Mouse (Mus musculus) heart, adult 10 weeks (tissue): ENCODE data around the gene Vmn2r69. TPM values are rescaled to one million over a fixed set of nuclear protein-coding genes. Genes with fewer than 3 reads are reported as not detected.

Experiments
- polyA plus RNA-seq: library from polyadenylated mRNA; stranded (reverse); fragments of 350-450 nt; fragmentation: Illumina TruSeq; extraction: RNeasy Lipid Tissue Mini Kit (QIAGEN cat#74804); gene quantifications from one replicate; pipeline ENCODE4 v1.2.3, GENCODE M21; 2014; ENCODE audit warnings: low read depth, low replicate concordance

Vmn2r69 gene
- not detected for polyA plus RNA-seq

DNA sequence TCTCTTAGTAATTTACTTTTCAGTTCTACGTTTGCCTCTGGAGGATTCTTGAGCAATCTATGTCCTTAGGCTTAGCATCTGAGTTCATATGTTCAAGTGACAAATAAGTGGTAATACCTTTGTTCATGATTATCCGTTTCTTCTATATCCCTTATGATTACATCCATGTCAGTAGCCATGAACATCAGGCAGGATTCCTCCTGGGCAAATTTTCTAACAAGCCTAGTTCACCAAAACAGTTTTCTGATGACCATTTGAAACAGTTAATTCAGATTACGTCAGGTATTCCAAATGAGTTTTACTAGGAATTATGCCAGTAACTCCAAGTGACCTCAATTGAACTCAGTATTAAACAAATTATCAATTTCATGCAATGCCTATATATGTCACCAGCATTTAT, at the start of gene Vmn2r69:
Gene Vmn2r69 (minus strand): TSS at position 101 of the 400 bp plus-strand sequence.

Other genes with a start within 250 kb of the Vmn2r69 start
- not detected for gene Vmn2r68, start 178.1 kb downstream of the Vmn2r69 start, polyA plus RNA-seq
- not detected for gene Vmn2r71, start 147.2 kb upstream of the Vmn2r69 start, polyA plus RNA-seq
- not detected for gene Vmn2r70, start 153.3 kb upstream of the Vmn2r69 start, polyA plus RNA-seq